Mouse (Mus musculus) liver, embryonic 13.5 days (tissue): ENCODE results near the gene 6330409D20Rik. TPM values are rescaled to one million over a fixed set of nuclear protein-coding genes. Genes with fewer than 3 reads are reported as not detected.

Experiments
- ATAC-seq: fragments of 200-750 bp; cut with Nextera tagmentation; 2 replicates; pipeline ENCODE4 v1.8.0; 2017; ENCODE audit warnings: low read depth, mild to moderate bottlenecking, moderate number of reproducible peaks, moderate library complexity
- DNase-seq: peaks from one replicate; pipeline ENCODE4 v3.0.0; 2022
- H3K27ac ChIP-seq: fragments of 300-500 bp; sonication (generic); 2 replicates; pipeline ENCODE4 v1.5.1; 2015; ENCODE audit warnings: moderate library complexity, mild to moderate bottlenecking, inconsistent platforms
- H3K27me3 ChIP-seq: fragments of 300-500 bp; sonication (generic); 2 replicates; pipeline ENCODE4 v1.6.1; 2015; ENCODE audit warnings: mild to moderate bottlenecking, inconsistent platforms
- H3K36me3 ChIP-seq: fragments of 300-500 bp; sonication (generic); 2 replicates; pipeline ENCODE4 v1.6.1; 2015; ENCODE audit warnings: mild to moderate bottlenecking, inconsistent platforms
- H3K4me1 ChIP-seq: fragments of 300-500 bp; sonication (generic); replicated peaks from 2 replicates; pipeline ENCODE4 v1.6.1; 2015; ENCODE audit warnings: inconsistent platforms
- H3K4me2 ChIP-seq: fragments of 300-500 bp; sonication (generic); 2 replicates; pipeline ENCODE4 v1.6.1; 2015; ENCODE audit warnings: inconsistent platforms, mild to moderate bottlenecking, moderate library complexity
- H3K4me3 ChIP-seq: fragments of 300-500 bp; sonication (generic); replicated peaks from 2 replicates; pipeline ENCODE4 v1.5.1; 2015; ENCODE audit warnings: mild to moderate bottlenecking, inconsistent platforms
- H3K9ac ChIP-seq: fragments of 300-500 bp; sonication (generic); 2 replicates; pipeline ENCODE4 v1.6.1; 2015; ENCODE audit warnings: mild to moderate bottlenecking, inconsistent platforms
- H3K9me3 ChIP-seq: fragments of 300-500 bp; sonication (generic); replicated peaks from 2 replicates; pipeline ENCODE4 v1.6.1; 2016; ENCODE audit warnings: inconsistent platforms
- WGBS: fragments of 180-500 bp; shearing (Covaris S2); methylation state at CpG from one replicate; pipeline ENCODE4 v1.1.7; 2015; ENCODE audit not compliant: insufficient replicate concordance; 5-methylcytosine and 5-hydroxymethylcytosine counted together
- polyA plus RNA-seq: library from polyadenylated mRNA; unstranded; fragments of >200 nt; fragmentation: Nextera tagmentation; extraction: Ambion mirVana; gene quantifications from 2 replicates; pipeline ENCODE4 v1.2.1, GENCODE M21; 2015

Gene 6330409D20Rik
- polyA plus RNA-seq, 1 experiment from 2014 or later = not detected

DNA sequence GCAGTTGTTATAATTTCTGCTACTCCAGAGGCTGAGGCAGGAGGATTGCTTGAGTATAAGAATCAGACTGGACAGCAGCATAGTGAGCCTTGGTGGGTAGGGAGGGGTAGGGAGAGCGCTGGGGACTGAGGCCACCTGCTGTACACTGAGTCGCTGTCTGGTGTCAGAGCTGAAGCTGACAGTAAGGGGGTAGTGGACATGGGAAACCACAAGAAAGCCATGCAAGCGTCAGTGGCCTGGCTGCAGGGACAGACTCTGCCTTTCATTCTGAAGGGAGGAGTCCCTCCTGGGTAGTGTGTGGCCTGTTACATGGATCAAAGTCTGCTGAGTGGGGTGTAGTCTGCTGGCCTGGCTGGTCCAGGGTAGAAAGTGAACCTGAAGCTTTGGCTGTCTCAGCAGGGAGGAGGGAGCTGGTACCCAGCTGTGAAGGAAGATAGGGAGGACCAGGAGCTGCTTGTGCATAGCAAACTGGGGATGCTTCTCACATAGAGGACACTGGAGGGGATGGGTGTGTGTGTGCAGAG lies 4.4 kb downstream of the 6330409D20Rik start:
- H3K27ac ChIP-seq = no peak overlapping the region
- no peak overlapping the region for H3K4me3 ChIP-seq
- H3K9ac ChIP-seq = no peak overlapping the region
- H3K27me3 ChIP-seq = peaks cover 15% of the 10 kb centered on the region
- 37% methylated on average over 3 of the region's 3 CpGs for WGBS
- no peaks in the 10 kb centered on the region for H3K36me3 ChIP-seq
- ATAC-seq (no peak), DNase-seq (no peak)
- peaks cover 29% of the 10 kb centered on the region for H3K4me1 ChIP-seq
- H3K4me2 ChIP-seq = no peak overlapping the region
- H3K9me3 ChIP-seq = no peaks in the 10 kb centered on the region

DNA sequence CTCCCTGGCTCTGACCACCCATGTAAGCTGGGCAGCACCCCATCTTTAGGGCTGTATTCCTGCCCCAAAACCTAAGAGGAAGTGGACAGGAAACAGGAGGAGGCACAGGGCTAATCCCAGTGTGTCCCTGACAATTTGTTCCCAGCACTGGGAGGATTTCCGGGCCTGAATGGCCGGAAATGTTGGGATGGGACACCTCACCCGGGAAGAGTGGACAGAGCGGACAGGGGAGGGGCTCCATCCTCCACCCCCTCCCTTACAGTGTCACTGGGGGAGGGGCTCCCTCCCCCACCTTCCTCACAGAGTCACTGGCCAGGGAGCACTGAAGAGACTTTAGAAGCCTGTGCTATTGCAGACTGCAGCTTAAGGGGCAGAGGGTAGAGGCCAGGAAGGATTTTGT lies 5.9 kb downstream of the 6330409D20Rik start:
- ATAC-seq (peak; percentile 46; the same call in 1 of the 2 replicates), DNase-seq (no peak)
- peak overlapping the region; percentile 34; the same call in 1 of the 2 replicates for H3K27ac ChIP-seq

DNA sequence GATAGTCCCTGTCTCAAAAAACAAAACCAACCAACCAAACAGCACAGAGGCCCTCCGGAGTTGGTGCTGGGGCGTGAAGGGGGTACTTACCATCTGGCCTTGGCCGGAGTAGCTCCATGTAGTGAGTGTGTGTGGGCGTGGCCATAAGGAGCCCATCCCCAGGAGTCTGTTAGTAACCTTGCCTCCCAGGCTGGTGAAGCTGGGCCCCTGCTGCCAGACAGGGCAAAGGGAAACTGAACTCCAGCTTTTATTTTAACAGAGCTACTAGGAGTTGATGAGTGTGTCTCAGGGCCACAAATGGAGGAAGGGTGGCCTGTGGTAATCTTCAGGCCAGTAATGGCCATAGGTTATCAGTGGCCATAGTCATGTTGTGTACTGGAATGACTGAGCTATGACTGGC lies 6.3 kb downstream of the 6330409D20Rik start:
- H3K4me1 ChIP-seq = peaks cover 26% of the 10 kb centered on the region
- WGBS = 41% methylated on average over 4 of the region's 4 CpGs
- no peak overlapping the region for H3K4me2 ChIP-seq
- no peak overlapping the region for H3K9ac ChIP-seq
- H3K4me3 ChIP-seq = no peak overlapping the region
- H3K27ac ChIP-seq = peak overlapping the region; percentile 34
- H3K36me3 ChIP-seq = no peaks in the 10 kb centered on the region
- peak; percentile 39; the same call in 1 of the 2 replicates for ATAC-seq
- H3K27me3 ChIP-seq = no peaks in the 10 kb centered on the region
- DNase-seq = no peak
- H3K9me3 ChIP-seq = no peaks in the 10 kb centered on the region

More for the DNA sequence above, 5.9 kb downstream of the 6330409D20Rik start:
- Histone ChIP-seq H3K9me3 (no peaks in the 10 kb centered on the region), H3K4me2 (no peak overlapping the region), H3K9ac (no peak overlapping the region), H3K27me3 (0 out of 2 replicates have a peak, but pooled peaks cover 3% of the 10 kb centered on the region), H3K36me3 (no peaks in the 10 kb centered on the region), H3K4me1 (peaks cover 26% of the 10 kb centered on the region), H3K4me3 (no peak overlapping the region)
- 27% methylated on average over 4 of the region's 4 CpGs for WGBS

DNA sequence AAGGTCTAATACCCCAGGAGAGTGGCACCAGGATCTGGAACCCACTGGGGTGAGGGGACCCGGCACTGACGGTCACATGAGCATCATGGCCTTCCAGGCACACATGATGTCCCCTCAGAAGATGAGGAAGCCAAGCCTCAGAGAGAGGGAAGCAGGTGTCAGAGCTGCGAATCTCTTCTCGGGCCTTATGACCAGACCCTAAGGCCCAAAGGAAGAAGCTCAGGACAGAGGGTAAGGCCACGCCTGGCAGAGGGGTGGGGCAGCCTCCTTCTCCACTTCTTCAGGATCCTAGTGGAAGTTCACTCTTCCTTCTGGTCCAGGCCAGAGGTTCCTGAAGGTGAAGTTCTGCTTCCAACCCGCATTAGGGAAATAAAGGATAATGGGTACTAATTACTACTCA lies 8.1 kb downstream of the 6330409D20Rik start:
- ATAC-seq = no peak
- DNase-seq = no peak
- Histone ChIP-seq H3K4me2 (no peak overlapping the region), H3K4me1 (peaks cover 31% of the 10 kb centered on the region), H3K27ac (no peak overlapping the region), H3K9ac (no peak overlapping the region), H3K4me3 (no peak overlapping the region), H3K9me3 (no peaks in the 10 kb centered on the region), H3K36me3 (no peaks in the 10 kb centered on the region), H3K27me3 (no peaks in the 10 kb centered on the region)
- 59% methylated on average over 6 of the region's 6 CpGs for WGBS

DNA sequence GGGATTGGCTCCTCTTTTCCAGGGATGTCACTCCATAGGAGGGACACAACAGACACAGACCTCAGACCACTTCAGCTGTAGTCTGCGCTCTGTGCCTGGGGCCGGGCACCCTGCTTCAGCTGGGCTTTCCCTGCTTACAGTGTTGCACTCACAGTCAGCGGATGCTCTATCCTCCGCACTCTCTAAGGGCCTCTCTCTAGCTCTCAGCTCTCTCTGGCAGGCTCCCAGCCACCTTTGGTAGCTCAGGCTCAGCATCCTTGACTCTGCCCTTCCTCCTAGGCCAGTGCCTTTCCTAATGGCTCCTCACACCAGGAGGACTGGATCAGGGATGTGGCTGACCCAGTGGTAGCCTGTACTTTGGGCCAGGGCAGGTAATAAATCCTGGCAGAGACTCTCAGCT lies 8.9 kb downstream of the 6330409D20Rik start:
- Histone ChIP-seq H3K4me1 (peaks cover 39% of the 10 kb centered on the region), H3K36me3 (no peaks in the 10 kb centered on the region), H3K27ac (no peak overlapping the region), H3K27me3 (no peaks in the 10 kb centered on the region), H3K4me3 (no peak overlapping the region), H3K9ac (no peak overlapping the region), H3K4me2 (no peak overlapping the region), H3K9me3 (no peaks in the 10 kb centered on the region)
- WGBS = 71% methylated on average over 4 of the region's 4 CpGs
- DNase-seq (no peak), ATAC-seq (no peak)

GRCm38 (mm10) chr2:32730854-32731253 lies 10.0 kb downstream of the 6330409D20Rik start:
- H3K9me3 ChIP-seq = no peaks in the 10 kb centered on the region
- no peak overlapping the region for H3K4me3 ChIP-seq
- peaks cover 32% of the 10 kb centered on the region for H3K4me1 ChIP-seq
- no peak for ATAC-seq
- H3K27ac ChIP-seq = peak overlapping the region; percentile 65
- 55% methylated on average over 11 of the region's 11 CpGs for WGBS
- no peaks in the 10 kb centered on the region for H3K36me3 ChIP-seq
- no peak for DNase-seq
- no peaks in the 10 kb centered on the region for H3K27me3 ChIP-seq
- H3K9ac ChIP-seq = no peak overlapping the region
- no peak overlapping the region for H3K4me2 ChIP-seq

DNA sequence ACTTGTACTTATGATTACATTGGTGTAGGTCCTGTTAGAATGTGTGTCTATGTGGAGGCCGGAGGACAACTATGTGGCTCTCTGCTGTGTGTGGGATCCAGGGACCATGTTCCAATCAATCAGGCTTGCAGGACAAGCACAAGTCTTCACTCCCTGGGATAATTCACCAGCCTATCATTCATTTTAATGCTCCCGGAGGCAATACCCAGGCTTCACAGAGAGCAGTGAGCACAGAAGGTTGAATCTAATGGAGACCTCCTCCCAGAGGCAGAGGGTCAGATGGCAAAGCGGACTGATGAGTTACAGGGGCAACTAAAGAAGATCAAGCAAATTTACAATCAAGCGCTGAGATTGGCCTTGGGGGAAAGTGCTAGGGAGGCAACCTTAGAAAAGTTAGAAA lies 11.3 kb downstream of the 6330409D20Rik start:
- Histone ChIP-seq H3K36me3 (no peaks in the 10 kb centered on the region), H3K4me2 (no peak overlapping the region), H3K9me3 (no peaks in the 10 kb centered on the region), H3K4me3 (no peak overlapping the region), H3K27me3 (no peaks in the 10 kb centered on the region), H3K27ac (peak overlapping the region; percentile 18; the same call in 1 of the 2 replicates), H3K4me1 (peaks cover 22% of the 10 kb centered on the region), H3K9ac (no peak overlapping the region)
- no peak for ATAC-seq
- DNase-seq = no peak
- 74% methylated on average over 4 of the region's 4 CpGs for WGBS

DNA sequence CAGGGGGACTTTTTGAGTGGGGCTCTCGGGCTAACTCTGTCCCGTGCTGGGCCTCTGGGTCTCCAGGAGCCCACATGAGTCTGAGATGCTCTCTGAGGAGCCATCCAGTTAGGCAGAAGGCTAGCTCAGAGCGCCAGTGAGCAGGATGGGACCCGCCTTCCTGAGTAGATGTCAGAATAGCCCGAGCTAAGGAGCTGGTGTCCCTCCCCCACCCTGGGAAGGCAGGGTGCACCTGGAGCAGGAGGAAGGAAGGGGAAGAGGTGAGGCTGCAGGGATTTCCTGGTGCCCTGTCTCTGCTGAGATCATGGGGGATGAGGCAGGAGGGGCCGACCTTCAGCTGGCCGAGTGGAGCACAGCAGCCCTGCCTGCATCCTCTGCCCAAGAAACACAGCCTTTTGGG lies 12.4 kb downstream of the 6330409D20Rik start:
- H3K27ac ChIP-seq = no peak overlapping the region
- H3K36me3 ChIP-seq = no peaks in the 10 kb centered on the region
- H3K27me3 ChIP-seq = no peaks in the 10 kb centered on the region
- ATAC-seq (no peak), DNase-seq (no peak)
- peak overlapping the region; percentile 24 for H3K4me3 ChIP-seq
- peaks cover 14% of the 10 kb centered on the region for H3K4me1 ChIP-seq
- peak overlapping the region; percentile 33; the same call in 1 of the 2 replicates for H3K9ac ChIP-seq
- H3K4me2 ChIP-seq = peak overlapping the region; percentile 50
- H3K9me3 ChIP-seq = no peaks in the 10 kb centered on the region
- 46% methylated on average over 7 of the region's 7 CpGs for WGBS

DNA sequence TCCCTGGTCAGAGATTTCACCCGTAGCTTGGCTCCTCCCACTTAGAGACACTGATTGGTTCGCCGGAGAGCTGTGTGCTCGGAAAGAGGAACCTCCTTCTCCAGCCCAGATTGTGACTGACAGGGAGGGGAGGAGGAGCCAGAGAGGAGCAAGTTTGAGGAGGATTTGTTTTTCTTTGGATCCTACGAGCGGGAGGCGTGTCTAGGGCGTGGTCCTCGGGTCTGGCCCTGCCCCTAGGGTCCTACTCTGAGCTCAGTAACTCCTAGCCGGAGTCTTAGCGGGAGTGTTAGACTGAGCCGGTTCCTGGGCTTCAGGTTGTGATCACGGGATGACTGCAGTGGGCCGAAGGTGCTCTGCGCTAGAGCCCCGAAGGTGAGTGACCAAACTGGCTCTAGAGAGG lies 13.4 kb downstream of the 6330409D20Rik start:
- H3K9ac ChIP-seq = no peak overlapping the region
- H3K4me2 ChIP-seq = peak overlapping the region; percentile 50
- no peaks in the 10 kb centered on the region for H3K27me3 ChIP-seq
- H3K4me1 ChIP-seq = peaks cover 14% of the 10 kb centered on the region
- ATAC-seq = peak; percentile 85
- peak; percentile 76 for DNase-seq
- no peaks in the 10 kb centered on the region for H3K9me3 ChIP-seq
- 5% methylated on average over 16 of the region's 16 CpGs for WGBS
- no peak overlapping the region for H3K27ac ChIP-seq
- peak overlapping the region; percentile 24 for H3K4me3 ChIP-seq
- no peaks in the 10 kb centered on the region for H3K36me3 ChIP-seq

GRCm38 (mm10) chr2:32724832-32725790 lies 15.7 kb downstream of the 6330409D20Rik start:
- Histone ChIP-seq H3K36me3 (no peaks in the 10 kb centered on the region), H3K4me2 (no peak overlapping the region), H3K4me1 (peaks cover 29% of the 10 kb centered on the region), H3K4me3 (no peak overlapping the region), H3K27ac (no peak overlapping the region), H3K9me3 (no peaks in the 10 kb centered on the region), H3K9ac (no peak overlapping the region), H3K27me3 (no peaks in the 10 kb centered on the region)
- ATAC-seq (no peak), DNase-seq (no peak)
- 75% methylated on average over 16 of the region's 16 CpGs for WGBS

DNA sequence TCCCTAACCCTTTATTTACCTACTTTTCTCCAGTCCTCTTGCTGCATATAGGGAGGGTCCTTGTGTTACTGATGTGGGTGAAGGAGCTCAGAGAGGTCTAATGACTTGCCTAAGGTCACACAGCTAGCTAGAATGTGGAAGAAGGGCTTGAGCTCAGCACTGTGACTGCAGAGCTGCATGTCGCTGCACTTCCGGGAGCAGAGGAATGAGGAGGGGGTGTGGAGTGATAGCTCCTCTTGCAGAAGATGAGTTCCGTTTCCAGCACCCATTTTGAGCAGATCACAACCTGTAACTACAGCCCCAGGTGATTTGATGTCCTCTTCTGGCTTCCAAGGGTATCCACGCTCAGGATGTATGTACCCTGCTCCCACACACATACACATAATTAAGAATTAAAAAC lies 16.7 kb downstream of the 6330409D20Rik start:
- Histone ChIP-seq H3K36me3 (no peaks in the 10 kb centered on the region), H3K4me1 (peaks cover 33% of the 10 kb centered on the region), H3K4me2 (no peak overlapping the region), H3K9me3 (no peaks in the 10 kb centered on the region), H3K27me3 (no peaks in the 10 kb centered on the region), H3K4me3 (no peak overlapping the region), H3K27ac (no peak overlapping the region), H3K9ac (no peak overlapping the region)
- no peak for DNase-seq
- no peak for ATAC-seq
- 66% methylated on average over 4 of the region's 4 CpGs for WGBS
